Mouse (Mus musculus) adipocyte (in vitro differentiated cells): ENCODE measurements at regions not wholly inside any gene's neighbourhood (a gene's known extent, or its start where the extent isn't known, plus 50 kb on each side); places are given as distances from the start of the nearest gene placed in this dataset.

Experiments
- DNase-seq: peaks from one replicate; pipeline ENCODE4 v3.0.0-alpha.2; 2016; ENCODE audit warnings: low spot score

- no peak for DNase-seq
Measured at GRCm38 (mm10) chr9:111838069-111838820, 148.1 kb upstream of the Stac start.

GRCm38 (mm10) chr9:111822094-111822493, 131.9 kb upstream of the Stac start:
- no peak for DNase-seq

GRCm38 (mm10) chr9:111817461-111817860, 127.3 kb upstream of the Stac start:
- DNase-seq, result no peak

- no peak for DNase-seq
Measured at GRCm38 (mm10) chr9:111804931-111805330, 114.8 kb upstream of the Stac start.

- no peak for DNase-seq
Measured at GRCm38 (mm10) chr9:111801381-111801780, 111.2 kb upstream of the Stac start.

- DNase-seq, result no peak
Measured at GRCm38 (mm10) chr9:111800869-111801268, 110.7 kb upstream of the Stac start.

GRCm38 (mm10) chr9:111778981-111779380, 88.8 kb upstream of the Stac start:
- no peak for DNase-seq

- no peak for DNase-seq
Measured at GRCm38 (mm10) chr9:111777433-111778135, 87.4 kb upstream of the Stac start.

- no peak for DNase-seq
Measured at GRCm38 (mm10) chr9:111774229-111774628, 84.1 kb upstream of the Stac start.

GRCm38 (mm10) chr9:111762653-111763468, 72.7 kb upstream of the Stac start:
- DNase-seq, result no peak

GRCm38 (mm10) chr9:111755235-111755634, 65.1 kb upstream of the Stac start:
- DNase-seq, result no peak

- no peak for DNase-seq
Measured at GRCm38 (mm10) chr9:111746151-111746550, 56.0 kb upstream of the Stac start.

GRCm38 (mm10) chr9:111745206-111745605, 55.1 kb upstream of the Stac start:
- DNase-seq, result no peak
